Mouse (Mus musculus) megakaryocyte, embryonic 14.5 days (primary cell): Measurements from ENCODE around the gene Iqcf3.

Source experiments
- FLI1 ChIP-seq: IDR thresholded peaks from 2 replicates; pipeline ENCODE4 v1.6.1; 2012; ENCODE audit warnings: low read length, inconsistent platforms, mixed read lengths
- GATA1 ChIP-seq: IDR thresholded peaks from 3 replicates; pipeline ENCODE4 v1.6.1; 2012; ENCODE audit warnings: mixed read lengths, low read length, inconsistent platforms, borderline replicate concordance

DNA sequence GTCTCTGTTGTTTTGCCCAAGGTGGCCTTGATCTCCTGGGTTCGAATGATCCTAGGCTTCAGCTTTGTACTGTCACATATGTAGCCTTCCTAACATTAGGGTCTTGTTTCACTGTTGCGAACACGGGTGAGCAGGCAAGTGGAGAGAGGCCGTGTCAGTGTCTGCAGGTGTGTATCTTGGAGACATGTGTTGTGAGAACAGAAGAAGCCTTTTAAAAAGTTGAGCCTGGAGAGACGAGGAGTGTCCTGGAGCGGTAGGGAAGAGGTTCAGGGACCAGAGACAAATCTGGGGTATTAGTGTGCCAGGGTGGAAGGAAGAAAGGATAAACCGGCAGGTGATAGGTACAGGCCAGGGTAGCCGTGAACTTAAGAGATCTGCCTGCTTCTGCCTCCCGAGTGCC is 83.3 kb downstream of the Iqcf3 start:
- TF ChIP-seq GATA1 (no peak), FLI1 (no peak)
